Mouse (Mus musculus) adrenal gland, adult 2 months (tissue): ENCODE measurements around the gene Misp. TPM values are rescaled to one million over a fixed set of nuclear protein-coding genes. Genes with fewer than 3 reads are reported as not detected.

Experiments used
- DNase-seq: peaks from one replicate; pipeline ENCODE4 v3.0.0; 2021
- polyA plus RNA-seq: library from polyadenylated mRNA; depleted of rRNA; stranded (reverse); fragments of >200 nt; gene quantifications from 2 replicates; pipeline ENCODE4 v1.2.3, GENCODE M21; 2012
- total RNA-seq, 2 experiments: library from RNA; stranded (reverse); gene quantifications; 2 replicates each; pipeline ENCODE4 v1.2.3; 2021

Gene Misp
- total and polyA plus RNA-seq, 3 experiments = 0.10 to 0.32 (median 0.31) TPM

DNA sequence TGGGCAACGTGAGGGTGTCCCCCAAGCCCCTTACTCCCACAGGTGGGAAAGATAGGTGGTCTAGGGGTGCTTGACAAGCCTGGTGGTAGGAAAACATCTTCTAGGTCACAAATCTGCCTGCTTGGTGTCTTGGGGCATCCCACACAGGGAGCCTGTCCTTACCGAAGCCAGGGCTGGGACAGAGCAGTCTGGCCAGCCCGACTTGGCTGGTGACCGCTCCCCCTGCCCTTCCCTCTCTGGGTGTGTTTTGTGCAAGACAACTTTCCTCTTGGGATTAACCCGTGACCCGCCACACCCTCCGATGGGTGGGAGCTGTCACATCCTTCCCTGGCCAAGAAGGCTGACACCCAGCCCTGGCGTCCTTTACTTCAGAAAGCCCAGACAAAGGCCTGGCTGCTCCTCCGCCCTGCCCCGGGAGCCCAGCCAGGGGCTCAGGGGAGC is 26.3 kb upstream of the Misp start:
- DNase-seq = peak; percentile 86

GRCm38 (mm10) chr10:79795905-79796304 is 24.9 kb upstream of the Misp start:
- no peak for DNase-seq

DNA sequence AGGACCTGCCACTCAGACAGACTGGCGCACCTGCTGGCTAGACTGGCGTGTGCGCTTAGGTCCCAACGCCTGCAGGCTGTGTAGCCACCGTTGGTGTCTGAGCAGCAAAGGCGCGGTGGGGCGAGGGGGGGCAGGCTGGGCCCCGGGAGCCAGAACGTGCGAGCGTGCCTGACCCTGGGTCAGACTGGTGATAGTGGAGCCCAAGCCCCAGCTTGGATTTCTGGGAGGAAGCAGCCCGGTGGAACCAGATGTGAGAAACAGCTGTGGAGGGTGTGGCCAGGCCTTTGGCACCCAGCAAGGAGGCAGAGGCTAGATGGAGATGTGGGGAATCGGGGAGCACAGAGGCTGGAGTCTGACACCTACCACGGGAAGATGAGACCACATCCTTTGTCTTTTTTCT is 23.5 kb upstream of the Misp start:
- DNase-seq = no peak

- DNase-seq = no peak
These were observed 22.4 kb upstream of the Misp start for GRCm38 (mm10) chr10:79798289-79798928.

- DNase-seq = no peak
These were observed 20.3 kb upstream of the Misp start for GRCm38 (mm10) chr10:79800508-79800907.

- peak; percentile 65 for DNase-seq
These were observed 19.0 kb upstream of the Misp start for GRCm38 (mm10) chr10:79801837-79802236.

- peak; percentile 94 for DNase-seq
These were observed 18.3 kb upstream of the Misp start for GRCm38 (mm10) chr10:79802331-79802971.

- peak; percentile 51 for DNase-seq
These were observed 17.0 kb upstream of the Misp start for GRCm38 (mm10) chr10:79803716-79804323.

DNA sequence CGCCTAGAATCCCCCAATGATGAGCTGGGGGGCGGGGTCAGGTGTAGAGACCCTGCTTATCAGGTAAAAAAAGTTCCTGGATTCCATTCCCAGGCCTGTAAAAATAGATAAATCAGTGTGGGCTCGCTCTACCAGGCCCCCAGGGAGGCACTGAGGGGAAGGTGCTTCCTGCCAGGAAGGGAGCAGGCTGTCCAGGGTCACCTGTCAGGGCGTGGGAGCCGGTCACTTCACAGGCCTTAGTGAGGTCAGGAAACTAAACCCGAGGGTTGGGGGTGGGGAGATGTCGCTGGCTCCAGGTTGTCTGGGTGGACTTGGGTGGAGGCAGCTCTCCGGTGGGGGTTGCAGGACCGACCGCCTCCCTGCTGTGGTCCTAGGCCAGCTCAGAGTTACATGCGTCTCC is 15.2 kb upstream of the Misp start:
- peak; percentile 76 for DNase-seq

DNA sequence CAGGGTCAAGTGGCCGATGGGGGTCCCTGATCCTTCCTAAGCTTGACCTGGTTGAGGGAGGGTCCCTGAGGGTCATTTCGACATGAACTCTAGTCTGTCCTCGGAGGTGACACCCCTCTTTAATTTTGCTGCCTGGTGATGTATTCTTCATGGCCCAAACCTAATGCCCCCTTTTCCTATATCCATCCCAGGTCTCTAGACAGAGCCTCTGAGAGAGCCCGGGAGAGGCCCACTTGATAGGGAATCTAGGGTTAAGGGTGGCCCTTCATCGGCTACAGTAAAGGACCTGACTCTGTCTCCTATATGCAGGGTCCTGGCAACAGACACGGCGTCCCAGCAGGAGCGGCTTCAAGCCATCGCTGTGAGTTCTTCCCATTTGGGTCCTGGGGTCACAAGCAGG is 14.5 kb upstream of the Misp start:
- no peak for DNase-seq

- DNase-seq = no peak
These were observed 13.8 kb upstream of the Misp start for GRCm38 (mm10) chr10:79806972-79807371.

DNA sequence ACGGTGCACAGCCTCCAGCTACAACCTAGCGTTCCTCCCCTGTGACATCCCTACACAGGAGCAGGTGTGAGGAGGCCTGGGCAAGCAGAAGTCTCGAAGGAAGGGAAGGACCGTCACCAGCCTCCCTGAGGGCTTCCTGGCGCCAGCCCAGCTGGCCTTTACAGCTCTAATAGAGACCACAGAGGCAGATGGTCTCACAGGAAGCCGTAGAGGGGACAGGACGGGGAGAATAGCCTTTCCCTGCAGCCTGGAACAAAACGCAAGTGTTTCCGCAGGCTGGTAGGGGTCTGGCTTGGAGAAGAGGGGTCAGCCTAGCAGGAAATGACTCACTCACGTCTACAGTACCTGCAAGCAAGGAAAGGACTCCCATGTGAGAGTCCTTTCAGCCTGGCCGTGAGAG is 13.0 kb upstream of the Misp start:
- DNase-seq = peak; percentile 56

DNA sequence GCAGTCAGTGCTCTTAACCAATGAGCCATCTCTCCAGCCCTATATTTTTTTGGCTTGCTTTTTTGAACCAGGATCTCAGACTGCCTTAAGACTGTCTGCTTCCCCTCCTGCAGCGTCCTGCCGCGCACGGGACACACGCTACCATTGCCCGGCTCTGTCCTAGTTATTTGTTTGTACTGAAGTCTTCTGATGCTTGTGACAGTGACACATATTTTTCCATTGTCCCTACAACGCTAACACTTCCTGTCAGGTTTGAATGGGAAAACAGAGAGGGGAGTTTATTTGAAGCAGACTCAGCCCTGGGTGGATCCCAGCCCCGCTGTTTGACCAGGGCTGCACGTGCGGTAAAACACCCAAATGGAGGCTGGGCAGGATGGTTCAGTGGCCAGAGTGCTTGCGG is 12.1 kb upstream of the Misp start:
- no peak for DNase-seq

GRCm38 (mm10) chr10:79811736-79812637 is 8.8 kb upstream of the Misp start:
- peak; percentile 88 for DNase-seq

- DNase-seq = no peak
These were observed 6.4 kb upstream of the Misp start for GRCm38 (mm10) chr10:79814271-79814842.

DNA sequence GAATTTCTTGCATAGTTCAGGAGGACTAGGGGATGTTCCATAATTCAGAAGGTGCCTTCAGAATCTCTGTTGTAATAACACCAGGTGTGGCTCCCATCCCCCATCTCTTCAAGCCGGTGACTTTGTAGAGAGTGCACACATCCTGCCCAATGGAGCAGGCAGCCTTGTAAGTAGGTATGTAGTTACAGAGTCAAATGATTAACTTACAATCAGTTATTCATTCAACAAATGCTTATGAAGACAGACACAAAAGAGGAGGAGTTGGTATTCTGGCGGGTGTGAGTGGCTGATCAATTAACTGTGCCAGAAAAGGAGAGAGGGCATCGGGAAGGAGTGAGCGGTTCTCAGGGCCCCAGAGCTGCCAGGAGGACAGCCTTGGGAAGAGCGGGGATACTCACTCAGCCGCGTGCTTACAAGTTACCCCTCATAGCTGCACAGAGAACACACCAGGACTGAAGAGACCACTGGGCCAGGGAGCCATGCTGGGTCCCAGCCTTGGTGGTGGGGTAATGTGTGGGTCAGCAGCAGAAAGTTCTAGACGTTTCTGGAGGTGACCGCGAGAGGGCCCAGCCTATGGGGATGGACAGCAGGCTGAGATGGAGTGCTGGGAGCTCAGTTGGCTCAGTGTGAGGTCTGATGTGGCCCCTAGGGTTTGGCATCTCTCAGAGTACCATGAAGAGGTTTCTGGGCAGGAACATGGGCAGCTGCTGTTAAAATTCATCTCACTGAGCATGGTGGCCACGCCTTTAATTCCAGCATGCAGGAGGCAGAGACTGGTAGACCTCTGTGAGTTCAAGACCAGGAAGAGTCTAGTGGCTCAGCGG is 4.9 kb upstream of the Misp start:
- no peak for DNase-seq

- no peak for DNase-seq
These were observed 3.7 kb upstream of the Misp start for GRCm38 (mm10) chr10:79817111-79817510.

GRCm38 (mm10) chr10:79818225-79818624 is 2.6 kb upstream of the Misp start:
- no peak for DNase-seq

GRCm38 (mm10) chr10:79819606-79820005 is 1.2 kb upstream of the Misp start:
- DNase-seq = no peak

DNA sequence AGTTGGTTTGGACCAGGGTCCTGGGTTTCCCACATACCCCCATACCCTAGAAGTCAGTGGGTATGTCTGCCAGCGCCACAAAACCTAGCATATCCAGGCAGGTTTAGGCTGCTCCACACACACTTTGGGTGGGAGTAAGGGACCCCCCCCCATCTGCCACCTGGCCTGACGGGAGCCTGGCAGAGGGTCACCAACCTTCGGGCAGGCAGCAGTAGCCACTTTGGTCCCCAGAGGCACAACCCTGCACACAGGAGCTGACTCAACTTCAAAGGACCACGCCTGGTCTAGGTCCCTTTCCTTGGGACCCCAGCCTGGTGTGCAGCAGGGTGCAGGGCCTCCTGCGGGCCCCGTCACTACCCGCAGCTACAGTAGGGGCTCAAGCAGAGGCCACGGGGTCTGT is 512 bp upstream of the Misp start:
- DNase-seq = no peak

DNA sequence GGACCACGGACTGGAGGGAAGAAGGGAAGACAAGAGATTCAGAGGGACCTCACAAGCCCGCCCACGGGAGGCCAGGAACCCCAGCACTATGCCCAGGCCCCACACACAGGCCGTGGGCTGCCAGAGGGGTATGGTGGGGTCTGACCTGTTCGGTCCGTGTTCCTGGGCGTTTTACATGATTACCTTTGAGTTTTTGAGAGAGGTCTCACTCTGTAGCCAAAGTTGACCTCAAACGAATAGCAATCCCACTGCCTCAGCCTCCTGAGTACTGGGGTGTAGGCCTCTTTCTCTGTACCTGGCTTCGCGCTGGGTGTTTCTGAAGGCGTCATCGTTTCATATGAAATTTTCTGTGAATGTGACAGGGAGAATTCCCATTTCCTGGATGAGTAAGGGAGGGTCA is 942 bp downstream of the Misp start:
- DNase-seq = no peak
